Mouse (Mus musculus) E14TG2a.4 (cell line): ENCODE measurements at regions not wholly inside any gene's neighbourhood (a gene's known extent, or its start where the extent isn't known, plus 50 kb on each side); places are given as distances from the start of the nearest gene placed in this dataset.

Experiments used
- CTCF ChIP-seq: conservative IDR thresholded peaks from 2 replicates; pipeline ENCODE4 v1.5.1; 2014; ENCODE audit warnings: low read length
- NANOG ChIP-seq: IDR thresholded peaks from 2 replicates; pipeline ENCODE4 v1.6.1; 2014; ENCODE audit warnings: borderline replicate concordance, low read length, mixed read lengths
- POU5F1 ChIP-seq: IDR thresholded peaks from 2 replicates; pipeline ENCODE4 v1.6.1; 2014; ENCODE audit warnings: low read length, borderline replicate concordance

GRCm38 (mm10) chr10:72981359-72981758 lies 117.8 kb upstream of the Pcdh15 start:
- TF ChIP-seq CTCF (no peak), POU5F1 (no peak), NANOG (no peak)
